Mouse (Mus musculus) neural tube, embryonic 10.5 days (tissue): ENCODE measurements around the gene Ttyh3.

Source experiments
- DNase-seq: peaks from one replicate; pipeline ENCODE4 v3.0.0-alpha.2; 2017; ENCODE audit warnings: low spot score; ENCODE audit errors: extremely low spot score

Ttyh3 gene

DNA sequence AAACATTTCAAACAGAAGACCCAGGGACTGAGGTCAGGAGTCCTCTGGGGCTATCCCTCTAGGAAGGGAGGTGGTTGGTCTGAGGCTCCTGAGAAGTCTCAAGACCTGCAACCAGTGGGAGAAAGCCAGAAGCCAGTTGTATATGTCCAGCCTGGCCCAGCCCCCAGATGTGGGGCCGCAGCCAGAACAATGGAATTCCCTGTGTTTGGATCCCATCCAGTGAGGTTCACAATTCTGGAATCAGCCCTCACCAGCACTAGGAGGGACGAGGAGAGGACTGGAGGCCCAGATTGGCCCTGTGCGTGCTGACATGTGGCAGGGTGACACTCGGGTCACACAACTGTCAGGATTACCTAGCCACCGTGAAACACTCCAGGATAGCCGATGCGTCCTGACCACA is 3.8 kb upstream of the Ttyh3 start:
- no peak for DNase-seq

DNA sequence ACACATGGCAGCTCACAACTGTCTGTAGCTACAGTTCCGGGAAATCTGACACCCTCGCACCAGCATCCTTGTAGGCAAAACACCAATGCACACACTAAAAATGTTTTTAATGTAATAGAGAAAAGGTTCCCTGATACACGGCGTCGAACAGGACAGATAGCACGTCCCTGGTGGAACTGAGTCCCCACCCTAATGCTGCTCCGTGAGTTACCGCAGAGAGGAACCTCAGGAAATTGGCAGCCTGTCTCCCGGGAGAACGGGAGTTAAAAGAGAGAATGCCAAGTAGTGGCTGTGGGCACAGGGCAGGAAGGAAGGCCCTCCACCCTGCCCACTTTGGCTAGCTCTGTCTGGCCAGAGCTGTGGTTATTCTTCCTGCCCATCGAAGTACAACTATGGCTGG is 2.4 kb upstream of the Ttyh3 start:
- no peak for DNase-seq

DNA sequence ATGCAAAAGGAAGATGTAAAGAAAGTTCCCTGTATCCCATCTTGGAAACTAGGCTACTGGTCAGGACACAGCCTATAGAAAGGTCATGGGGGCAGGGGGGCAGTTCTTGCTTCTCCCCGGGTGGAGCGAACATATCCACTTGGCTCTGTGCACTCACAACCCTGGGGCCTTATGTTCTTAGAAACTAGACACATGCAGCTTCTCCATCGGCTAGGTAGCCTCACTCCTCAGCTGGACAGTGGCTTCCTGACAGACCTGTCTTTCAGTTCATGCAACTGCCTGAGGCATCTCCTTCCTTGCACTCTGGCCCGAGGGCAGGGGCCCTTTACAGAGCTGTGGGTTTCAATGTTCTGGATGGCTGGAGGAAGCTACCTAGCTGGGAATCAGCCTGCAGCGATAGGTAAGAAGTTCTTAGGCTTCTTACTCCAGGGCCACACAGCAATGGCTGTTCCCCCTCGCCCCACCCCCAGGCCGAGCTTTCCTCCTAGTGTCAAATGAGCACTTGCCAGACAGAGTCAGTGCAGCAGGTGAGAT is 1.1 kb upstream of the Ttyh3 start:
- DNase-seq: no peak

DNA sequence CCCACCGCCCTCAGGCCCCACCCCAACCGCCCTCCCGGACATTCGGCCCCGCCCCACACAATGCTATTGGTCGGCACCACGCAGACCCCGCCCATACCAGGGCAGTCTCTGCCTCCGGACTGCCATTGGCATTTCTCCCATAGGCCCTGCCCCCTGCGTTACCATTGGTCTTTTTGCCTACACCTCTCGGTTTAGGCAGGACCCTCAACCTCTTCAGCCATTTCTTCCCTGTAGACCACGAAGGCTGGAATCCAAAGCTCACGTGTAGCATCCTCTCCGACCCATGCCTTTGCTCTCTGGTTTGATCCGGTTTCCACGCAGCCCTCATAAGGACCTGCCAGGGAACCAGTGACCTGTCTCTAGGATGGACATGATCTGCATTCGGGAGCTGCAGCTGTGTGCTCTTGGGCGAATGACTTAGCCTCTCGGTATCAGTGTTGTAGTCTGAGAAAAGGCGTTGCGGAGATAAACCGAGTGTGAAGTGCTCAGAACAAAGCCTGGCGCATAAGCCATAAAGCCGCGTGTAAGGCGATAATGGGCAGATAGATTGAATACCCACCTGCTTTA is 353 bp upstream of the Ttyh3 start:
- DNase-seq: peak; percentile 98

DNA sequence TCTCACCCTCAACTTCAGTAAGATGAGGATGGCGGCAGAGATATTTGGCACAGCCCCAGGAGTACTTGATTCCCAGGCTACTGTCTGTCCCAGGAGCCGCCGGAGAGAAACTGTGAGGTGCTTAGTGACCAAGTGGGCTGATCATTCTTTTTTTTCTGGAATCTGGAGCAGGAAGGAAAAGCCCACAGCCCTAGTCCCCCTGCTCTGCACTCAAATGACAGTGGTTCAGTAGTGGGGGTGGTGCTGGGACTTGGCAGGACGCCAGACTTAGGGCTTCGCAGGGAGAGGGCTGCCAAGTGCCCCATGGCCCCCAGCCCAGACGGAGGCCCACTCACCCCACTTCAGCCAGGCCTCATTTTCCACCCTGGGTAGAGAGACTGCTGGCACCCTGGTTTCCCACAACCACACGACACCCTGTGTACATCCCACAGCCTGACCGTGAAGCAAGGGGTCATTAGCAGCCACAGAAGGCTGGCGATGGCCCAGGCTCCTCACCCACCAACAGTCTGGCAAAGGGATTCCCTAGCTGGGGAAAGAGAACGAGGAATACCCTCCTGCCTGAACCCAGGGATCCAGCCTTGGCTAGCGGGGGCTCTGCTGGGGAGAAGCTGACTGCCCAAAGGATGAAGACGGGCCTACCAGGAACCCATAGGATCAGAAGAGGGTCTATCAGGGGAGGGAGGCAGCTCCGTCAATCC is 861 bp downstream of the Ttyh3 start:
- no peak for DNase-seq

DNA sequence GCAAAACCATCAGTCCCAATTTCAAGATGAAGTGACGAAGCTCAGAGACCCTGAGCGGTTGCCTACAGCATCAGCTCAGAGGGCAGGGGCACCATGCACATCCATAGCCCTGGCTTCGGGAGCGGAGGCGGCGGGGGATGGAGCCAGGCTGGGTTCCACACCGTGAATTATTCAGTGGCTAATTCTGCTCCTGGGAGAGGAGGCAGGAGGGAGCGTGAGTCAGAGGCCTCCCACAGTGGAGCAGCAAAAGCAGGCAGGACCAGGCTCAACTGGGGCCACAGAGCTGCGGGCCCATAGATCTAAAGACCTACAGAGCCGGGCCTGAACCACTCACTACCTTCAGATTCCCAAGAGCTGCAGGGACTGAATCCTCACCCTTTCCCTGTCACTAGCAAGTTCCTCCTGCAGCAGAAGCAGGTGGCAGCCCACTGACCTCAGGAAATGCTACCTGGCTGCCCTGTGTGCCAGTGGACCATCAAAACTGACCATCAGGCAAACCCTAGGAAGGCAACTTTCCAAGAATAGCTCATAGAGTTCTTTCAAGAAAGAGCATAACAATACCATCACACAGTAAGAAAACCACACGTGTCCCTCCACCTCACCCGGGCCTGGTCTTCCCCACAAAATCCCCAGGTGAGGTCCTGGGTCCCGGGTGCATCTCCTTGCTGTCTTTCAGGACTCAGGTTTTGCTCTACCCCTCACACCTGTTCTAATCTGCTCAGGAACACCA is 1.6 kb downstream of the Ttyh3 start:
- no peak for DNase-seq

DNA sequence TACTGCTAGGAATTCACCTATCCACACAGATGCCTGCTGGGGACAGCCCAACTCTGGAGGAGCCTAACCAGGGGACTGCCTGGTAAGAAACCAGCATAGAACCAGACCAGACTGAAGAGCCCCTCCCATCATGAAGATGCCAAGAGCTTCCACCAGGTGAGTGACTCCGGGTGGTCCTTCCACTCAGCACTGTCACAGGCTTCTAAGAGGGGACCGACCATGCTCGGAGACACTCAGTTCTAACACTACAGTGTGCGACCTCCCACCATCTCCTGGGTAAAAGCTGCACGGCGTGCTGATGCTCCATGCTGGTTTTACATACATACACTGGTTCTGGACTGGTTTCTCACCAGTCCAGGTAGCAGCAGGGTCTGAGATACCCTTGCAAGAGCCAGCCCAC is 2.7 kb downstream of the Ttyh3 start:
- DNase-seq: no peak

DNA sequence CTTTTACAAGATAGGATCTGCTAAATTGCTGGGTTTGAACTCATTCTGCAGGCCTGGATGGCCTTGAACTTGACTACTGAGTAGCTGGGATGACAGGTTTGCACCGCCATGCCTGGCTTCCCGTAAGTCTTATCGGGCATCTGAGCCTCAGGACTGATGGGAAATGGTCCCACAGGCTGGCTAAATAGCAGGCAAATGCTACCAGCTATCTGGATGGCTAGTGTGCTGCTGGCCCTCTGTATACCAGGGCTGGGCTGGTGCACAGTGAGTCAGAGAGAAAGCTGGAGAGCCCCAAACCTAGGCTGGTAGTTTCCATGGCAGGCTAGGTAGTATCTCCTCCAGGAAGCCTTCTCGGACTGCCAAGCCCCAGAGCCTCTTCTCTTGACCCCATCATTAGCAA is 3.4 kb downstream of the Ttyh3 start:
- no peak for DNase-seq

DNA sequence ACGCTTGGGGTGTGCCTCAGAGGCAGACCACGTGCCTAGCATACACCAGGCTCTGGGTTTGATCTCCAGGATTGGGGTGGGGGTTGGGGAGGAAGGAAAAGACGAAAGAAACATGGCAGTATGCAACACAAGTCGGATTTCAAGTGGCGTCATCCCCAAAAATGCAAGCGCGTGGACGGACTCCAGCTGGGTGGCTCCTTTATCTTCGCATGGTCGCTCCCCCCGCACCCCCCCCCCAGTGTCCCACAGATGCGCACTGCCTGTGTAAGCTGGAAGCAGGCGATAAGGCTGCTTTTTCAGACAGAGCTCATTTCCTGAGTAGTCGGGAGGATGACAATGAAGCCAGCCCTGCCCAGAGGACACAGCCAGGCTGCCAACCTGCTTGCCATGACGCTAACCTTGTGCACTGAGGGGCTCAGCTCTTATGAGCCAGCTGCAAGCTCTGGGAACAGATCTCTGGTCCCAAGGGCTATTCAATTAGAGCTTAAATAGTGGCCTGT is 4.1 kb downstream of the Ttyh3 start:
- DNase-seq: no peak

DNA sequence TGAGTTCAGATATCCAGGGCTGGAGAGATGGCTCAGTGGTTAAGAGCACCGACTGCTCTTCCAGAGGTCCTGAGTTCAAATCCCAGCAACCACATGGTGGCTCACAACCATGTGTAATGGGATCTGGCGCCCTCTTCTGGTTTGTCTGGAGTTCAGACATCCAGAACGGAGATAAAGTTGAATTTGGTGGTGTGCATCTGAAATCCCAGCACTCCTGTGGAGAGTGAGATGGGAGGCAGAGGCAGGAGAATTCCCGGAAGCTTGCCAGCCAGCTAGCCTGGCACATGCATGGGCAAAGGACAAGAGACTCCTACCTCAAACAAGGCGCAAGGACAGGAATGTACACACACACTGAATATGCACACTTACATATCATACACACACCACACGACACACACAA is 4.6 kb downstream of the Ttyh3 start:
- no peak for DNase-seq

DNA sequence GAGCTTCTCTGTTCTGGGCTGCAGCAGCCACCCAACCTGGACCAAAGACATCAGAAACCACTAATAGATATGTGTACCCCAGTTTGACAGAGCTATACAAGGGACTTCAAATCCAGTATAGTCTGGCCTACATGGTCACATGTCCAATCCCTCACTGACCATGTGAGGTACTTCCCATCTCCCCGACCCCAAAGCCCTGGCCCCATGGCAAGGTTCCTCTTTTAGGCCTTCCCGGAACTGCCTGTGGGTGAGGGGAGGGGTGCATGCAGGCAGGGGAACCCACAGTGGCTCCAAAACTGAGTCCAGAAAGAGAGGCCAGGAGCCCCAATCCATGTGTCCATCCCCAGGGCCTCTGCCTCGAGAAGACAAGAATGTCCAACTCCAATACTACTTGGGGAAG is 6.8 kb downstream of the Ttyh3 start:
- DNase-seq: no peak

DNA sequence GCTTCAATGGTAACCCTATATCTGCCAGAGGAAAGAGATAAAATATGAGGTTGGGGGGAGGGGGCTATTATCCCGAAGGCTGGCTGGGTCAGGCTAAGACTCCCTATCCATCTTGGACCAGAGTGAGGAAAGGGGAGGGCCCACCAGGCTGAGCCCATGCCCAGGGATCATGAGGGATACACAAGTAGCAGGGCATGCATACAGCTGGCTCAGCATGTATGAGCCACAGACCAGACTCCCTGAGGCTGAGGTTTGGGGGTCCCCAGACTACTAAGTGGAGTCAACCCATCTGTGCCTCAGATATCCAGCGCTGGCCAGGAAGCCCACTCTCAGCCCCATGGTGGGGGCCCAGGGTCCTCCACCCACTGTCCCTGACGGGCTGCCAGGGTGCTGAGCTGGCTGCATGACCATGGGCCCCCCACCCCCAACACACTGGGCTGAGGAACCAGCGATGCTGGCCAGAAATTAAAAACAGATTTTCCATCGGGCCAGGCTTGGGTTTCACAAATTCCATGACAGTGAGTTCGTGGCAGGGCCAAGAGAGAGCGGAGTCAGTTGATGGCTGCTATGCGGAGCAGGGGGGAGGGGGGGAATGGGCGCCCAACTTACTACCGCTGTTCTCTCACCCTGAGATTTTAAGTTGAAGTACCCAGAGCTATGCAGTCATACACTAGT is 7.4 kb downstream of the Ttyh3 start:
- no peak for DNase-seq

DNA sequence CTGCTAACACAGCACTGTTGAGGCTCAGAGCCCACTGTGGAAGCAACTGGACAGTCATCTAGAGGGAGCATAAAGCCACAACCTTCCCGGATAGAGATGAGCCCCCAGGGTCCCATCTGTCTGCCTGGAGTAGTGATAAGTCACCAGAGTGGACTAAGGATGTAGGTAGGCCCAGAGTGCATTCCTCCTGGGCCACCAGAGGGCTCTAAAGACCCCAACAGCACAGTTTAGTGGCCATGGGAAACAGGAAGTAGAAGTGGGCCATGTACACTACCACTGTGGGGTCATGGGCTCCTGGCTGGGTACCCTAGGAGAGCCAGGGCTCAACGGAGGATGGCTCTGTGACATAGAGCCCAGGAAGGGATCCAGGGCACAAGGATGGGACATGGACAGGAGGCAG is 8.0 kb downstream of the Ttyh3 start:
- no peak for DNase-seq

DNA sequence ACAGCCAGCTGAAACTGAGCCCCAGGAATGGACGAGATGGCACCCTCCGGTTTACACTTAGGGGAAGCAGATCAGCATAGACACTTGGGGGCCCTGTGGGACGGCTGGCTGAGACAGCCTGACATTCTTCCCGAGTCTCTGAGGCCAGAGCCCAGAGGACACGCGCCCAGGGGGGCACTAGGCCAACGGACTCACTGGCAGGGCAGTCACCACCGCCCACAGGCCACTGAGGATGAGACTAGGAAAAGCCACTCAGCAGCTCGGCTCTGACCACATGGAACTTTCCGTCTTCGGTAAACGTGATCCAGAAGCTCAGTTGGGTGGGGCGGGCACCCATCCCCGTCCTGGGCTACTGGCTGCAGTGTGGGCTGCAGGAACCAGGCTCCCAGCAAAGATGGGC is 9.0 kb downstream of the Ttyh3 start:
- no peak for DNase-seq

DNA sequence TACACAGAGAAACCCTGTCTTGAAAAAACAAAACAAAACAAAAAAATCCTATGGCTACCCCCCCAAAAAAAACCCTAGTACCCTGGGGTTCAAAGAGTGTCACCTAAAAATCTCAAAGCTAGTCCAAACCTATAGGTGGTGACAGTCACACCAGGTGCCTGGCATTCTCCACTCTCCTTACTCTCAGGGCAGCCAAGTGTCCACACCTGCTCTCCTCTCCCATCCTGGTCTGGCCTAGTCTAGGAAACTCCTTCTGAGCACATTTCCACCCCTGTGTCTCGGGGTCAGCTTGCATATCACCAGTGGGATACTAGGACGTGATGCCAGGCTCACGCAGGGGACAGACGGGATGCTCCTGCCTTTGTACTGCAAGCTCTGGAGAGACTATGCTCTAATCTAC is 9.5 kb downstream of the Ttyh3 start:
- no peak for DNase-seq

DNA sequence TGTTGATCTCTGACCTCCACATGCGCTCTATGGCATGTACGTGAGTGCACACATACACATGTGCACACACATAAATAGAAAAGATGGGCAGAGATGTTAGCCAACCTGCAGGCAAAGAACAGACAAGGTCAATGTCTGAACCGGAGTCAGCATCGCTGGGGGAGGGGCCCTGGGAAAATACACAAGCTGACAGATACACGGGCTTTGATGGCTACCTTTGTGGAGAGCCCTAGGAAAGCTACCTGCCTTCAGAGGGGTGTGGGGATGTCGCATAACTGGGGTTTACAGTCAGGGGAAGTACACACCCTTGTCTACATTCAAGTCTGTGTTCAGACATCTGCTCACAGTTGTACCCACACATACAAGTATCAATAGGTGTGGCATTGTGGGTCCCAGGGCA is 10.3 kb downstream of the Ttyh3 start:
- DNase-seq: no peak

DNA sequence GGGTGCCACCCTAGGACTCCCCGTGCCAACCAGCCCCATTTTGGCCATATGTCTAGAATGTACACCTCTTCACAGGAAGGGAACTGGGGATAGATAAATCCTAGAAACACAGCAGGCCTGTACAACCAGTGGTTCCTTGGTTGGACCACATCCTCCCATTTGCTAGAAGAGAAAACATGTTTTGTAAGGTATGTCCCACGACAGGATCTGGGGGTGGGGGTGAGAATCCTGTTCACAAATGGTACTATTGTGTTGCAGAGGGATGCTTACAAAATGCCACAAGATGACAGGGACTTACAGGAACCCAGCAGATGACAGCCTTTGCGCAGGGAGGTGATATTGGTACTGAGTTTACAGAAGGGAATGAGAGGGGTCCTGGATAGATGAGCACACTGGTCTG is 10.8 kb downstream of the Ttyh3 start:
- DNase-seq: no peak

DNA sequence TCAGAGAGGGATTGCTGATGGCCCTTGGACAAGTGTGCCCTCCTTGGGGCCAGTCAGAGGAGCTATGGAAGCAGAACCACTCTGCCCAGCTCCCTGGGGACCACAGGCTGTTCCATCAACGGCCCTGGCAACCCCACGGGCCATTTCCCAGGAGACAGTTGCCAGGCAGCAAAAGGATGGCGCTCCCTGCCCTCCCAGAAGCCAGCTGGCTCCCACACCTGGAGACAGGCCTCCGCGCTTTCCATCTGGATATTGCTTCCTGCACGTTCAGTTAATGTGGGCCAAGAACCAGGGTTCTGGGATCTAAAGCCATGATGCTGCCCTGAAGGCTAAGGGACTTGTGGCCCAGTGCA is 11.8 kb downstream of the Ttyh3 start:
- no peak for DNase-seq

DNA sequence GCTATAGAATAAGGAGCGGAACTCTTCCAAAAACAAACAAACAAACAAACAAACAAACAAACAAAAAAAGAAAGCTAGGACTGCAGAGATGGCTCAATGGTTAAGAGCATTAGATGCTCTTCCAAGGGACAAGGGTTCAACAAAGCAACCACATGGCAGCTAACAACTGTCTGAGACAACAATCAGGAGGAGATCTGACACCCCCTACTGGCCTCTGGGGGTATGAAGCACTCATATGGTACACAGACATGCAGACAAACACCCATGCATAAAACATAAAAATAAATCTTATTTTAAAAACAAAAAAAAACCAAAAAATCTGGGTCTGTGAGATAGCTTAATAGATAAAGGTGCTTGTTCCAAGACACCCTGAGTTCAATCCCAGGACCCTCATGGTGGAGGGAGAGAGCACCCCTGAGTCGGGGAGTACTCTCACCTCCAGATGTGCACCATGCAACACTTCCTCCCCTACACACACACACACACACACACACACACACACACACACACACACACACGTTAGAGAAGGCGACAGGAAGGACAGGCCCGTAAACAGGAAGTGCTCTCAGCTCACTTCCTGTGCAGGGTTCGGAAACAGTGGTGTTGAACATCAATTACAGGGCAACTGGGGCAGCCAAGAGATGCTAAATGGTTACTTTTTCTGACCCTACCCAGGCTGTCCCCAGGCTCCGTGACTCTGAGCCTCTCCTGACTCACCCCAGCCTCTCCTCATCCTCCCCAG is 12.3 kb downstream of the Ttyh3 start:
- no peak for DNase-seq

DNA sequence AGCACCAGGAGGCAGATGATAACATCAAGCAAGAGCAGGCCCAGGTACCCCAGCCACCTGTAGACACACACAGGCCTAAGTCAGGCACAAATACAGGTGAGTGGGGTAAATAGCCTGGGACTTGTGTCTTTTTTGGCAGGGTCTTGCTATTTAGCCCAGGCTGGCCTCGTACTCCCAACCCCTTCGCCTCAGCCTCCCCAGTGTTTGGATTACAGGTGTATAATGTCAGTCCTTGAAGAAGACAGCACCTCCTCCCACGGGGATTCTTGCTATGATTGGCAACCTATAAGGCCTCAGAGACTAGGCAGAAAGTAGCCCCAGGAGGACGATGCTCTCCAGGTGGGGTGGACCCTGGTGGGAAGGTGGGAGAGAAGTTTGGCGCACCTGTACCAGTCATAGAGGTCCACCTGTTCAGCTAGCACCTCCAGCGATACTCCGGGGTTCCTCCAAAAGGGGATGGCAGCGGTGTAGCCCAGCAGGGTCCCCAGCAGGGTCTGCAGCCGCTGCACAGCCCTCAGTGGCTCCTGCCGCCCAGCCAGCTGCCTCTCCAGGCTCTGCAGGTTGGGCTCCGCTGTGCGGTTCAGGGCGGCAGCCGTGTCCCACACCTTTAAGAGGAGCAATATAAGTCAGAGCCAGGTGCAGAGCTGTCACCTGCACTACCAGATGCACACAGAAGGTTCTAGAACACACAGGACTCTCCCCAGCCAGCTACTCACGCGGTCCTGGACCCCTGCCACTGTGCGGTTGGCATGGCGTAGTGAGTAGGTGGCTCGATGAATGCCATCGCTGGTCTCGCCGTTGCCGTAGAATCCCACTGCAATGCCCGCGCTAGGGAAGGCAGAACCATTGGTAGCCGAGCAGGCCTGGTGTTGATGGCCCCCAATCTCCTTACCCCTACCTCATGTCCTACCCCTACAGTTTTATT is 13.8 kb downstream of the Ttyh3 start:
- no peak for DNase-seq
